Mouse (Mus musculus) adrenal gland, adult 2 months (tissue): ENCODE measurements at regions not wholly inside any gene's neighbourhood (a gene's known extent, or its start where the extent isn't known, plus 50 kb on each side); places are given as distances from the start of the nearest gene placed in this dataset.
A peak's percentile ranks its signal among the peaks of the same experiment; 100 is the strongest.

Source experiments
- DNase-seq: peaks from one replicate; pipeline ENCODE4 v3.0.0; 2021

- DNase-seq: no peak
These were observed 601.2 kb downstream of the Dok5 start for GRCm38 (mm10) chr2:171332826-171333225.

- no peak for DNase-seq
These were observed 599.9 kb downstream of the Dok5 start for GRCm38 (mm10) chr2:171331529-171331928.

- DNase-seq: no peak
These were observed 595.3 kb downstream of the Dok5 start for GRCm38 (mm10) chr2:171326909-171327308.

- DNase-seq: no peak
These were observed 576.9 kb downstream of the Dok5 start for GRCm38 (mm10) chr2:171308486-171308885.

- DNase-seq: no peak
These were observed 574.4 kb downstream of the Dok5 start for GRCm38 (mm10) chr2:171306000-171306399.

- DNase-seq: no peak
These were observed 566.9 kb downstream of the Dok5 start for GRCm38 (mm10) chr2:171298519-171298918.

- no peak for DNase-seq
These were observed 564.0 kb downstream of the Dok5 start for GRCm38 (mm10) chr2:171295603-171296002.

- DNase-seq: no peak
These were observed 561.0 kb downstream of the Dok5 start for GRCm38 (mm10) chr2:171292579-171292978.

GRCm38 (mm10) chr2:171285719-171286394, 554.2 kb downstream of the Dok5 start:
- no peak for DNase-seq

GRCm38 (mm10) chr2:171280132-171280531, 548.5 kb downstream of the Dok5 start:
- peak; percentile 10 for DNase-seq

- no peak for DNase-seq
These were observed 547.7 kb downstream of the Dok5 start for GRCm38 (mm10) chr2:171279319-171279718.

- no peak for DNase-seq
These were observed 521.6 kb downstream of the Dok5 start for GRCm38 (mm10) chr2:171253194-171253593.

- DNase-seq: no peak
These were observed 513.8 kb downstream of the Dok5 start for GRCm38 (mm10) chr2:171245391-171245790.

- no peak for DNase-seq
These were observed 510.7 kb downstream of the Dok5 start for GRCm38 (mm10) chr2:171242356-171242755.

- no peak for DNase-seq
These were observed 505.8 kb downstream of the Dok5 start for GRCm38 (mm10) chr2:171237276-171237960.

GRCm38 (mm10) chr2:171232812-171233211, 501.2 kb downstream of the Dok5 start:
- DNase-seq: no peak

GRCm38 (mm10) chr2:171231288-171232050, 499.9 kb downstream of the Dok5 start:
- DNase-seq: no peak

- no peak for DNase-seq
These were observed 498.9 kb downstream of the Dok5 start for GRCm38 (mm10) chr2:171230536-171230935.

GRCm38 (mm10) chr2:171228229-171228628, 496.6 kb downstream of the Dok5 start:
- DNase-seq: no peak

- DNase-seq: no peak
These were observed 482.2 kb downstream of the Dok5 start for GRCm38 (mm10) chr2:171213792-171214191.

- DNase-seq: no peak
These were observed 464.9 kb downstream of the Dok5 start for GRCm38 (mm10) chr2:171196472-171196871.

GRCm38 (mm10) chr2:171192181-171192580, 460.6 kb downstream of the Dok5 start:
- DNase-seq: no peak
